Mouse (Mus musculus) lung, embryonic 16.5 days (tissue): ENCODE measurements around the gene Psmd12. TPM values are rescaled to one million over a fixed set of nuclear protein-coding genes. Genes with fewer than 3 reads are reported as not detected.
"Not testable (repeated sequence)": the region's sequence is repeated elsewhere in the genome, so short reads cannot be mapped to it uniquely, and the experiment has no call there.

ENCODE experiments used
- ATAC-seq: fragments of 200-750 bp; cut with Nextera tagmentation; 2 replicates; pipeline ENCODE4 v1.8.0; 2017; ENCODE audit warnings: low read depth, mild to moderate bottlenecking, moderate library complexity
- H3K27ac ChIP-seq: fragments of 300-500 bp; sonication (generic); 2 replicates; pipeline ENCODE4 v1.5.1; 2014; ENCODE audit warnings: mild to moderate bottlenecking, control low read depth, low read length
- H3K27me3 ChIP-seq: fragments of 300-500 bp; sonication (generic); 2 replicates; pipeline ENCODE4 v1.6.1; 2014; ENCODE audit warnings: low read depth, low read length, mixed read lengths; ENCODE audit not compliant: control insufficient read depth, insufficient read depth
- H3K36me3 ChIP-seq: fragments of 300-500 bp; sonication (generic); 2 replicates; pipeline ENCODE4 v1.6.1; 2014; ENCODE audit warnings: low read length; ENCODE audit not compliant: control insufficient read depth, insufficient read depth
- H3K4me1 ChIP-seq: fragments of 300-500 bp; sonication (generic); replicated peaks from 2 replicates; pipeline ENCODE4 v1.6.1; 2014; ENCODE audit warnings: low read length, mixed read lengths; ENCODE audit not compliant: control insufficient read depth, insufficient read depth
- H3K4me2 ChIP-seq: fragments of 300-500 bp; sonication (generic); 2 replicates; pipeline ENCODE4 v1.6.1; 2014; ENCODE audit warnings: low read depth, low read length, control low read depth
- H3K4me3 ChIP-seq: fragments of 300-500 bp; sonication (generic); 2 replicates; pipeline ENCODE4 v1.5.1; 2014; ENCODE audit warnings: mild to moderate bottlenecking, low read length, control low read depth
- H3K9ac ChIP-seq: fragments of 300-500 bp; sonication (generic); 2 replicates; pipeline ENCODE4 v1.6.1; 2014; ENCODE audit warnings: low read length, control low read depth
- H3K9me3 ChIP-seq: fragments of 300-500 bp; sonication (generic); 2 replicates; pipeline ENCODE4 v1.6.1; 2016; ENCODE audit warnings: low read length; ENCODE audit not compliant: control insufficient read depth
- WGBS: fragments of 180-500 bp; shearing (Covaris S2); extraction: QIAGEN DNeasy Blood & Tissue Kit; methylation state at CpG from one replicate; pipeline ENCODE4 v1.1.7; 2014; 5-methylcytosine and 5-hydroxymethylcytosine counted together
- polyA plus RNA-seq: library from polyadenylated mRNA; unstranded; fragments of >200 nt; fragmentation: Nextera tagmentation; extraction: Ambion mirVana; gene quantifications from 2 replicates; pipeline ENCODE4 v1.2.1, GENCODE M21; 2015

The Psmd12 gene
- polyA plus RNA-seq, 1 experiment from 2014 or later: 157 TPM

DNA sequence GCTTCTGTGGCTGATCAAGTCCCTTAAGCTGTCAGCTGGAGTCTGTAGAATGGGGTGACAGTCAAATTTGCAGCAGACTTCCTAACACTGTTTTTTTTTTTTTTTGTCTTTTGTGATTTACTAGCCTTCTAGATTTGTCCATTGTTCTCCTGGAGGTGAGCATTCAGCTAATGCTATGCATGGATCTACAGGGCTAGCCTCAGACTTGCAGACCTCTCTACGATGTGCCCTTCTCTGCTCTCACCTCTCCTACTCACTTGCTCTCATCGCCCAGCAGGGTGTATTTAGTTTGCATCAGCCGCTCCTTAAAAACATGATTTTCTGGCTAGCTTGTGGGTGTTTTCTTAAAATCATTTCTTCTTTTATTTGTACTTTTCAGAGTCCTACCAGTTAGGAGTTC is 5.1 kb downstream of the Psmd12 start:
- Histone ChIP-seq H3K27me3 (no peaks in the 10 kb centered on the region), H3K9me3 (no peaks in the 10 kb centered on the region), H3K4me2 (no peak overlapping the region), H3K36me3 (peaks cover 23% of the 10 kb centered on the region), H3K27ac (no peak overlapping the region), H3K4me3 (no peak overlapping the region), H3K9ac (no peak overlapping the region), H3K4me1 (peaks cover 16% of the 10 kb centered on the region)
- no peak for ATAC-seq
- WGBS: 91% methylated on average over 3 of the region's 3 CpGs

DNA sequence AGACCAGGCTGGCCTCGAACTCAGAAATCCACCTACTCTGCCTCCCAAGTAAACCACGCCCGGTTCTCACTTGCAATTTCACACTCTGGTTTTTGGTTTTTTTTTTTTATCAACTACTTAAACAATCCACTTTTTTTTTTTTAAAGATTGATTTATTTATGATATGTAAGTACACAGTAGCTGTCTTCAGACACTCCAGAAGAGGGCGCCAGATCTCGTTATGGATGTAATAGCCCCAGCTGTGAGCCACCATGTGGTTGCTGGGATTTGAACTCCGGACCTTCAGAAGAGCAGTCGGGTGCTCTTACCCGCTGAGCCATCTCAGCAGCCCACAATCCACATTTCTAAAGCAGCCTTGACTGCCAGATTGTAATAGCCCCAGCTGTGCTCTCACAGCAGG is 23.5 kb downstream of the Psmd12 start:
- no peak for ATAC-seq
- WGBS: 79% methylated on average over 8 of the region's 8 CpGs
- H3K27ac ChIP-seq: no peak overlapping the region
- H3K4me2 ChIP-seq: no peak overlapping the region
- H3K9ac ChIP-seq: no peak overlapping the region
- H3K27me3 ChIP-seq: no peaks in the 10 kb centered on the region
- no peak overlapping the region for H3K4me3 ChIP-seq
- H3K9me3 ChIP-seq: no peaks in the 10 kb centered on the region
- H3K4me1 ChIP-seq: no peaks in the 10 kb centered on the region
- H3K36me3 ChIP-seq: peaks cover 6% of the 10 kb centered on the region

DNA sequence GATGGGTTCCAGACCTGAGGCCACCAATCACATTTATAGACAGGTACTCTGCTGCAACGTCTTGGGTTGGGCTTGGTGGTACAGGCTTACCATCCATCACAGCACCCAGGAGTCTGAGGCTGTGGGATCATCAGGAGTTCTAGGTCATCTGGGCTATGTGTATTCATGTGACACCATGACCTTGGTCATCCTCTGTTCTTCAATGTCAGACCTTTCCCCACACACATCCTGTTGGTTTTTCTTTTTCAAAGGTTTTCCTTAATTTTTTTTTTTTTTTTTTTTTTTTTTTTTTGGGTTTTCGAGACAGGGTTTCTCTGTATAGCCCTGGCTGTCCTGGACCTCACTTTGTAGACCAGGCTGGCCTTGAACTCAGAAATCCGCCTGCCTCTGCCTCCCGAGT is 25.1 kb downstream of the Psmd12 start:
- H3K4me1 ChIP-seq, H3K27me3 ChIP-seq, H3K4me2 ChIP-seq, ATAC-seq, H3K9me3 ChIP-seq, H3K36me3 ChIP-seq, H3K27ac ChIP-seq, H3K9ac ChIP-seq, H3K4me3 ChIP-seq: not testable (repeated sequence)
- 88% methylated on average over 3 of the region's 4 CpGs for WGBS

- 60% methylated on average over 1 of the region's 1 CpGs for WGBS
Observed at GRCm38 (mm10) chr11:107506260-107506659, 27.0 kb downstream of the Psmd12 start.

DNA sequence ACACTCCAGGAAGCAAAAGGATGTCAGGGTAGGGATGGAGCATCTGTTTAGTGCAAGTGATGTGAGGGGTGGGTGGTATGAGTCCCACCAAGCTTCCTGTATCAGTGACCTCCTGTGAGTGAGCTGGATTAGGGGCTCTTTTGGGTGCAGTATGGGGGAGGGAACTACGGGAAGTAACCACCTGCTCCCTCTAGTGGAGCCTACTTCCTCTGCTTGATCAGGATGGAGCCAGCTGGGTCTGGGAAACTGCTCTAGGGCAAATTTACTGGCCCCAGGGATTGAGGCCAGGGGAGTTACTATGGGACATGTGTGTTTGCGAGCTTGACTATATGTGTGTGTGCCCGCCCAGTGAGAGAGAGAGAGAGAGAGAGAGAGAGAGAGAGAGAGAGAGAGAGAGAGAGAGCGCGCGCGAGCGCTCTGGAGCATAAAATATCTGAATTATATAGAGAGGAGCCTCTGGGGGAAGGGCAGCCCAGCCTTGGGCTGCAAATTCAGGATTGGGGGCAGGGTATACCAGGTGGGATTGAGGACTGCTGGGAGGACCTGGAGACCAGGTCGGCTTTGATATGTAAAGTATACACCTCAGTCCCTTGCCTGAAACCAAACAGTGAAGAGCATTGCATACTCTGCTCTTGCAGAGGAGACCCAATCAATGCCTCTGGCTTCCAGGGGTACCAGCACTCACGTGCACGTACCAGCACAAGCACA is 30.5 kb downstream of the Psmd12 start:
- H3K9ac ChIP-seq: no peak overlapping the region
- peaks cover 8% of the 10 kb centered on the region for H3K4me1 ChIP-seq
- H3K4me3 ChIP-seq: no peak overlapping the region
- peak; percentile 29 for ATAC-seq
- H3K36me3 ChIP-seq: no peaks in the 10 kb centered on the region
- no peak overlapping the region for H3K27ac ChIP-seq
- H3K9me3 ChIP-seq: no peaks in the 10 kb centered on the region
- H3K27me3 ChIP-seq: no peaks in the 10 kb centered on the region
- no peak overlapping the region; the same call in 1 of the 2 replicates for H3K4me2 ChIP-seq
- WGBS: 23% methylated on average over 11 of the region's 11 CpGs

More at GRCm38 (mm10) chr11:107506260-107506659, 27.0 kb downstream of the Psmd12 start:
- Histone ChIP-seq H3K27me3 (no peaks in the 10 kb centered on the region), H3K9ac (no peak overlapping the region), H3K9me3 (no peaks in the 10 kb centered on the region), H3K27ac (no peak overlapping the region), H3K4me3 (no peak overlapping the region), H3K36me3 (no peaks in the 10 kb centered on the region), H3K4me2 (no peak overlapping the region), H3K4me1 (peaks cover 4% of the 10 kb centered on the region; the same call in 1 of the 2 replicates)
- no peak for ATAC-seq

- WGBS: 4% methylated on average over 18 of the region's 18 CpGs
- H3K4me3 ChIP-seq: peak overlapping the region; percentile 13
- H3K4me2 ChIP-seq: peak overlapping the region; percentile 54
- peak; percentile 49; the same call in 1 of the 2 replicates for ATAC-seq
- H3K4me1 ChIP-seq: peaks cover 8% of the 10 kb centered on the region
- no peak overlapping the region for H3K27ac ChIP-seq
- H3K9ac ChIP-seq: peak overlapping the region; percentile 42; the same call in 1 of the 2 replicates
- no peaks in the 10 kb centered on the region for H3K36me3 ChIP-seq
- H3K9me3 ChIP-seq: no peaks in the 10 kb centered on the region
- H3K27me3 ChIP-seq: no peaks in the 10 kb centered on the region
Observed at GRCm38 (mm10) chr11:107510362-107511269, 31.3 kb downstream of the Psmd12 start.

DNA sequence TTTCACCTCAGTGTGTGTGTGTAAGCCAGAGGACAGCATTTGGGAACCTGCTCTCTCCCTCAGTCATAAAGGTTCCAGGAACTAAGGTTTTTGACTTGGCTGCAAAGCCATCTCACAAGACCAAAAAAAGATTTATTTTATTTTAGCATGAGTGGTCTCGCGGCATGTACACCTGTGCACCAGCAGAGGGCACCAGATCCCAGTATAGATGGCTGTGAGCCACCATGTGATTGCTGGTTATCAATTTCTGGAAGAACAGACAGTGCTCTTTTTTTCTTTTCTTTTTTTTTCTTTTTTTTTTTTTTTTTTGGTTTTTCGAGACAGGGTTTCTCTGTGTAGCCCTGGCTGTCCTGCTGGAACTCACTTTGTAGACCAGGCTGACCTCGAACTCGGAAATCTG is 32.7 kb downstream of the Psmd12 start:
- not testable (repeated sequence) for H3K27ac ChIP-seq, H3K36me3 ChIP-seq, H3K4me1 ChIP-seq, ATAC-seq, H3K9me3 ChIP-seq, H3K9ac ChIP-seq, H3K27me3 ChIP-seq, H3K4me3 ChIP-seq, H3K4me2 ChIP-seq
- WGBS: 42% methylated on average over 5 of the region's 5 CpGs

GRCm38 (mm10) chr11:107513047-107513446 is 33.8 kb downstream of the Psmd12 start:
- H3K4me1 ChIP-seq: peaks cover 8% of the 10 kb centered on the region
- no peaks in the 10 kb centered on the region for H3K27me3 ChIP-seq
- no peak overlapping the region for H3K27ac ChIP-seq
- 50% methylated on average over 10 of the region's 10 CpGs for WGBS
- peak; percentile 13; the same call in 1 of the 2 replicates for ATAC-seq
- H3K36me3 ChIP-seq: no peaks in the 10 kb centered on the region
- H3K4me3 ChIP-seq: no peak overlapping the region
- no peak overlapping the region for H3K4me2 ChIP-seq
- H3K9ac ChIP-seq: no peak overlapping the region
- no peaks in the 10 kb centered on the region for H3K9me3 ChIP-seq

- no peaks in the 10 kb centered on the region for H3K27me3 ChIP-seq
- H3K4me1 ChIP-seq: peaks cover 4% of the 10 kb centered on the region; the same call in 1 of the 2 replicates
- WGBS: 92% methylated on average over 2 of the region's 2 CpGs
- no peak for ATAC-seq
- no peak overlapping the region for H3K4me2 ChIP-seq
- no peak overlapping the region for H3K27ac ChIP-seq
- H3K36me3 ChIP-seq: no peaks in the 10 kb centered on the region
- H3K4me3 ChIP-seq: no peak overlapping the region
- H3K9ac ChIP-seq: no peak overlapping the region
- H3K9me3 ChIP-seq: no peaks in the 10 kb centered on the region
Observed at GRCm38 (mm10) chr11:107516387-107516786, 37.1 kb downstream of the Psmd12 start.
